Mouse (Mus musculus) ES-Bruce4 (cell line): Measurements from ENCODE around the gene Sart1.

ENCODE experiments used
- CTCF ChIP-seq: IDR thresholded peaks from one replicate; pipeline ENCODE4 v1.8.1; 2011; ENCODE audit warnings: low read depth, low read length
- EP300 ChIP-seq: IDR thresholded peaks from 2 replicates; pipeline ENCODE4 v1.6.1; 2011; ENCODE audit warnings: low read depth, low read length; ENCODE audit not compliant: insufficient read depth

DNA sequence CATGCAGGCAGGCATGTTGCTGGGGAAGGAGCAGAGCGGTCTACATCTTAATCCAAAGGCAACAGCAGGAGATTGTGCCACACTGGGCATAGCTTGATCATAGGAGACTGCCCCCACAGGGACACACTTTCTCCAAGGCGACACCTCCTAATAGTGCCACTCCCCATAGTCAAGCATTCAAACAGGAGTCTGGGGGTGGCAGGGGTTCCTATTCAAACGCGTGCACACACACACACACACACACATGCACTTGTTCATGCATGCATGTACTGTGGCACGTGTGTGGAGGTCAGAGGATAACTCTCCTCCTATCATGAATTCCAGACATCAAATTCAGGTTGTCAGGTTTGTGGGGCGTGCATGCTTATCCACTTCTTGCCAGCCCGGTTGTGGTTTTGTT lies 15.8 kb downstream of the Sart1 start:
- no peak for TF ChIP-seq CTCF
- TF ChIP-seq EP300: no peak
